Mouse (Mus musculus) embryonic facial prominence, embryonic 10.5 days (tissue): ENCODE measurements around the gene Ces2e. TPM values are rescaled to one million over a fixed set of nuclear protein-coding genes. Genes with fewer than 3 reads are reported as not detected.

ENCODE experiments used
- DNase-seq: peaks from one replicate; pipeline ENCODE4 v3.0.0-alpha.2; 2017; ENCODE audit warnings: low spot score
- H3K27ac ChIP-seq: fragments of 300-500 bp; sonication (generic); replicated peaks from 2 replicates; pipeline ENCODE4 v1.5.1; 2016; ENCODE audit warnings: mild to moderate bottlenecking
- H3K27me3 ChIP-seq: fragments of 300-500 bp; sonication (generic); replicated peaks from 2 replicates; pipeline ENCODE4 v1.6.1; 2016; ENCODE audit warnings: low read depth, mild to moderate bottlenecking; ENCODE audit not compliant: poor library complexity, severe bottlenecking
- H3K36me3 ChIP-seq: fragments of 300-500 bp; sonication (generic); replicated peaks from 2 replicates; pipeline ENCODE4 v1.6.1; 2016; ENCODE audit warnings: mild to moderate bottlenecking, moderate library complexity
- H3K4me1 ChIP-seq: fragments of 300-500 bp; sonication (generic); 2 replicates; pipeline ENCODE4 v1.6.1; 2016
- H3K4me3 ChIP-seq: fragments of 300-500 bp; sonication (generic); 2 replicates; pipeline ENCODE4 v1.5.1; 2016; ENCODE audit warnings: mild to moderate bottlenecking, moderate library complexity
- H3K9me3 ChIP-seq: fragments of 300-500 bp; sonication (generic); 2 replicates; pipeline ENCODE4 v1.6.1; 2016; ENCODE audit warnings: mild to moderate bottlenecking
- WGBS: fragments of 180-500 bp; shearing (Covaris S2); methylation state at CpG from one replicate; pipeline ENCODE4 v1.1.7; 2016; 5-methylcytosine and 5-hydroxymethylcytosine counted together
- polyA plus RNA-seq: library from polyadenylated mRNA; unstranded; fragments of >200 nt; fragmentation: Nextera tagmentation; extraction: Ambion mirVana; gene quantifications from 2 replicates; pipeline ENCODE4 v1.2.1, GENCODE M21; 2016

Gene Ces2e
- polyA plus RNA-seq, 1 experiment from 2014 or later: not detected

- Histone ChIP-seq H3K36me3 (no peaks in the 10 kb centered on the region), H3K27me3 (no peaks in the 10 kb centered on the region), H3K4me3 (no peak overlapping the region), H3K27ac (no peak overlapping the region), H3K4me1 (no peaks in the 10 kb centered on the region), H3K9me3 (no peaks in the 10 kb centered on the region)
- DNase-seq: no peak
- 86% methylated on average over 4 of the region's 4 CpGs for WGBS
Observed at GRCm38 (mm10) chr8:104963375-104963894, 37.4 kb downstream of the Ces2e start.

GRCm38 (mm10) chr8:104984126-104984525 is 58.1 kb downstream of the Ces2e start:
- WGBS: 90% methylated on average over 5 of the region's 5 CpGs
- H3K4me1 ChIP-seq: no peaks in the 10 kb centered on the region

More at GRCm38 (mm10) chr8:104984126-104984525, 58.1 kb downstream of the Ces2e start:
- DNase-seq: no peak
- Histone ChIP-seq H3K36me3 (no peaks in the 10 kb centered on the region), H3K27me3 (no peaks in the 10 kb centered on the region), H3K27ac (no peak overlapping the region), H3K4me3 (no peak overlapping the region), H3K9me3 (peaks cover 10% of the 10 kb centered on the region)

Other genes with a start within 250 kb of the Ces2e start
- gene Ces2a, start 192.3 kb upstream of the Ces2e start, polyA plus RNA-seq: not detected in 2 replicates
- gene Ces2b, start 94.7 kb upstream of the Ces2e start, polyA plus RNA-seq: 0.04 and 0.29 TPM in 2 replicates
- not detected in 2 replicates for gene Ces2c, start 79.2 kb upstream of the Ces2e start, polyA plus RNA-seq
- not detected in 2 replicates for gene Ces2f, start 21.1 kb downstream of the Ces2e start, polyA plus RNA-seq
- not detected in 2 replicates for gene Ces2g, start 35.5 kb downstream of the Ces2e start, polyA plus RNA-seq
- not detected in 2 replicates for gene Ces2h, start 74.6 kb downstream of the Ces2e start, polyA plus RNA-seq
- gene Ces3a, start 122.3 kb downstream of the Ces2e start, polyA plus RNA-seq: not detected in 2 replicates
- not detected in 2 replicates for gene Ces3b, start 157.5 kb downstream of the Ces2e start, polyA plus RNA-seq
- gene Ces4a, start 205.5 kb downstream of the Ces2e start, polyA plus RNA-seq: not detected in 2 replicates
- gene Cbfb, start 244.4 kb downstream of the Ces2e start, polyA plus RNA-seq: 67.5 and 73.2 TPM in 2 replicates